Mouse (Mus musculus) megakaryocyte progenitor cell, adult 5-6 weeks (primary cell): ENCODE data around the gene Tmem95. TPM values are rescaled to one million over a fixed set of nuclear protein-coding genes. Genes with fewer than 3 reads are reported as not detected.
A peak's percentile ranks its signal among the peaks of the same experiment; 100 is the strongest.
"Not testable (repeated sequence)": the region's sequence is repeated elsewhere in the genome, so short reads cannot be mapped to it uniquely, and the experiment has no call there.

Experiments used
- ATAC-seq: replicated peaks from 2 replicates; pipeline ENCODE4 v1.8.0; 2016; ENCODE audit warnings: mild to moderate bottlenecking, moderate TSS enrichment, inconsistent platforms; ENCODE audit not compliant: poor library complexity
- total RNA-seq, 2 experiments: library from RNA; stranded (forward) in 1 of 2; stranded (reverse) in 1 of 2; fragments of 157-497, 149-512 nt in 1 of 2; fragments of 200-1000 nt in 1 of 2; gene quantifications; 2 replicates each; pipeline versions ENCODE4 v1.2.3 to v1.2.4; 2015 to 2017

Gene Tmem95
- total RNA-seq, 2 experiments from 2014 or later = not detected

DNA sequence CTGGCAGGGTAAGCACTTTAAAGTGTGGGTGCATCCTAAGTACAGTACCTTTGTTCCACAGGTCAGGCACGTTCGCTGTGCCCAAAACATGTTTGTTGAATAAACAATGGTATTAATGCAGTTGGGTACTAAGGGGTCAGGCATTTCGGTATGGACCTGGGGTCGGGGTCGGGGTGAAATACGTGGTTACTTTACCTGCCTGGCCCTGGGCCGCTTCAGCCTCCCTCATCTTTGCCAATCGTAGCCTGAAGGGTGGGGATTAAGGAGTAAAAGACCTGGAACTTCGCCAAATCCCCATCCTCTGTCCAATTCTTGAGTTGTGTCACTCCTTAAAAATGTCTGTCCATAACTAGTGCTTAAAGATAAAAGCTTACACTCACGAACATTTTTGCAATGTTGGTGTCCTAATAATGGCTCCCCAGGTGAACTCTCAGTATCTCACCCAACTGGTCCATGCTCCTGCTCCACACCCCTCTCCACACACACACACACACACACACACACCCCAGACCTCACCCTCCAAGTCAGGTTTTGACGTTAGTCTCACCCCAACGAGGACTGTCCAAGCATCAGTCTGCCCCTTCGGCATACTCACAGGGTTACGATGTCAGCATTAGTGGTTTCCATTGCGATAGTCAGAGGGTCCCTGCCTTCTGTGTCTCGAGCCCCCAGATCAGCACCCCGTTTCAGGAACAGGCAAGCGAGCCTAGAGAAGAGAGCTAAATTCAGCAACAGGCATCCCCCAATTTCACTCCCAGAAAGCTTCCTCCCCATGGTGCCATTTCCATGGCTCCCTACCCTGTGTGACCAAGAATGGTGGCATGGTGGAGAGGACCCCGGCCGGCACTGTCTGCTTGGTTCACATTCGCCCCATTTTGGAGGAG lies 4.2 kb upstream of the Tmem95 start:
- no peak for ATAC-seq

DNA sequence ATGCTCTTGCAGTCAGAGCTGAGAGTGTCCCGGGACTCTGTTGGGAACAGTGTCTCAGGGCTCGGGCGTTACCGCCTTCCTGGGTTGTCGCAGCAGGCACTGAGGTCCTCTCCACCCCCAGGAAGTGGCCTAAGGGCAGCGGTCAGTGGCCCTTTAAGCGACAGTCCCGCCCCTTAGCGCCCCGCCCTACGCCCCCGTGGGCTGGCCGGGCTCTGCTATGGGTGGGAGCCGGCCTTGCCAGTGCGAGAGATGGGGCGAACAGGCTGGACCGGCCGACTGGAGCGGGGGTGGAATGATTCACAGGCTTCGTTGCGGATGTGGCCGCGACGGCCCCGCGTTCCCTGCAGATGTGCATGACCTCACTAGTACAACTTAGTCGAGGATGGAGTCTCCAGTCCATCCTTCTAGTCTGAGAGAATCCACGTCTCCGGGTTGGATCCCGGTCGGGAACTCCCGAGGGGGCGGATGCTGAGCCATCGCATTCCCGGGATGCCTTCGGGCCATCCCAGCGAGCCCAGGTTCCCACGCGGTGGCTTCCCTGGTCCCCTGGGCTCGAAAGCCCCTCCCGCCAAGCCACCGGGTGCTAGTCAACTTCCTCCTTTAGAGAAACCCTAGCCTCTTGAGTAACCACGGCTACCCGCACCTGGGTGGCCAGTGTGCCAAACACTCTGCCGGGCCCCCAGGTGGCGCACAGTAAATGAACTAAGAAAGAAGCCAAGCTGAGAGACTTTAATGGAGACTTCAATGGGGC lies 3.2 kb upstream of the Tmem95 start, which contains the start of gene Kctd11:
TSS of gene Kctd11 (minus strand) at position 554 of the 751 bp plus-strand sequence.
- ATAC-seq = peak; percentile 56

DNA sequence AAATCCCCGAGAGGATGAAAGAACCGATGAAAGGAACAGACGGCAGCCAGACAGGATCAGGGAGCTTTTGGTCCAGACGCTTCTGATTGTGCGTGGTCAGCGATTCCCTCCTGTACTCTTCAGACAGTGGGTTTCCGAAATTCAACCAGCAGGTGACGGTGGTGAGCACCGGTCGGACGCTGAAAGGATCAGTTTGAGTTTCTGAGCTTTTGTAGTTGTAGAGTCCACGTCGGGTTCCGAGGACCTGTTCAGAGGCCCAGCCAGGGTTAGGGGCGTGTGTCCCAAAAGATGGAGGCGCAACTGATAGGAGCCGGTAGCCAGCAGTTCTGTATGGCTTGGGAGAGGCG lies 2.7 kb upstream of the Tmem95 start:
- ATAC-seq = peak; percentile 35

DNA sequence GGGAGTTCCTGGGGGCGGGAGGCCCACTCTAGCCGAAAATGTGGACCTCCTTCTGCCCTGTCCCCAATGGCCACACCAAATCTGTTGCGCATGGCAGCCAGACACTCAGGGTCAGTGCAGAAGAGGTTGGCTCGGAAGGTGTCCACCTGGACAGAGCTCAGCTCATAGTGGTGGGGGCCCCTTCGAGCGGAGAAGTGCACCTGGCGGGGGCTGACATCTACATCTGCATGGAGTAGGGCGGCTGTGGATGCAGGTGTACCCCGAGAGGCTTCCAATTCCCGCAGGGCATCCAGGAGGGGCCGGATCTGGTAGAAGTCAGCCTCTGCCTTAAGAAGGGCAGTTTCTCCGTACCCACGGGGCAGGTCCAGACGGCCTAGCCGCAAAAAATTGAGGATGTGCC lies 1.9 kb upstream of the Tmem95 start:
- ATAC-seq = no peak

DNA sequence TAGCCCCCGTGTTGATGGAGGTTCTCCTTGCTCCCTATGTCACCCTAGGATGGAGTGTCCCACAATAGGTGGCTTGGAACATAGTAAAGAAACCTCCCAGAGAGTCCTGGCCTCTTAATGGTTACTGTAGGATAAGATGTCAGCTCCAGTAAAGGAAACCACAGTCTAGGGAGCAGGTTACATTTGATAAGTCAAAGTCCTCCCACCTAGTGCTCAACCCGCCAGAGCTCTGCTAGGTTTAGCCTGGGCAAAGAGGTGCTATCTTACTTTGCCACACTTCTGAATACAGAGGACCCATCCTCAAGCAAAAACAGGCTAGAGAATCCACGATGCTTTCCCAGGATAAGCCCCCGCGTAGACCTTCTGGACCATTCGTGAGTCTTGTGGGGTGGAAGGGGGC lies 1.1 kb upstream of the Tmem95 start:
- peak; percentile 35 for ATAC-seq

DNA sequence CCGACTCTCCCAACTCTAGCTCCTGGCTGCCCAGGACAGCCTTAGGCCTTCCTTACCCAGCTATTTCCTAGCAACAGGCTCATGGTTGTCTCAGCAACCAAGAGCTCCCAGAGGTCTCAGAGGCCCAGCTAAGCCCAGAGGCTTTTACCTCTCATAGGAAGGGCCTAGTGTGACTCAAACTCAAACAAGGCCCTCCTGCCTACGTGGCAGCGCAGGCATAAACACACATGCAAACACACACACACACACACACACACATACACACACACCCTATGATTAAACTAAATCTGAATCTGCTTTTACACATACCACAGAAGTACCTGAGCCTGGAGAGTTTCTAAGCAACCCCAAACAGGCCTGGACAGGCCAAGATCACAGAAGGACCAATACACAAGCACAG lies 581 bp upstream of the Tmem95 start:
- no peak for ATAC-seq

DNA sequence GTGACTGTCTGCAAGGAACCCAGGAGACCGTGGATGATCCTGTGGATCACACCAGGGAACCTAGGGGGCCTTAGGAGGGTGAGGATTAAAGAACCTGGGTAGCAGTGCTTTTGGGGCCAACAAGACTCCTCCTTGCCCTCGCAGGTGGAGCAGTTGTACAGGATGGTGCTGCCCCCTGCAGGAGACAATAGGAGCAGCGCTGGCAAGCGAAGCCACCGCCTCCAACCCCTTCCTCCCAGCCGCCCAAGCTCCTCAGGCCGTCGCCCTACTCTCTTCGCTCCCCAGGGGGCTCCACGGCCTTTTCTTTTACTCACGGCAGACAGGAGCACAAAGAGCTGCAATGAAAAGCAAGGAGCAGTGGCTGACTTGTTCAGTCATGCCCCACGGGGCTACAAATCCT lies 951 bp downstream of the Tmem95 start:
- ATAC-seq = peak; percentile 75

DNA sequence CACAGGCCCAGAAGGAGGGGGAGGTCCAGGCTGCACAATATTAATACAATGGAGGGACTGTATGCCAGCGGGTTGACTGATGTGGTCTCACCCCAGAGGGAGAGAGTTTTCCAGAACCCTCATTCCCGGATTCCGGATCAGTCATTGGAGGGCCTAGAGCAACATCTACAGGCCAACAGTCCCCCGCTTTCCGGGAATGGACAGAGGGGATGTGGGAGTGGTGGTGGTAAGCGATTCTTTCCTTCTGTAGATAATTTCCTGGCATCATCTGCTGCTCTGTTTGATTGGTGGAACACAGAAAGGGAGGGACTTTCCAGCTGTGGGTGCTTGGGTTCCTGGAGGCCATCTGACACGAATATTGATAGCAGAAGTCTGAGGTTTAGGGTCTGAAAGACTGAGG lies 1.6 kb downstream of the Tmem95 start:
- ATAC-seq = no peak

DNA sequence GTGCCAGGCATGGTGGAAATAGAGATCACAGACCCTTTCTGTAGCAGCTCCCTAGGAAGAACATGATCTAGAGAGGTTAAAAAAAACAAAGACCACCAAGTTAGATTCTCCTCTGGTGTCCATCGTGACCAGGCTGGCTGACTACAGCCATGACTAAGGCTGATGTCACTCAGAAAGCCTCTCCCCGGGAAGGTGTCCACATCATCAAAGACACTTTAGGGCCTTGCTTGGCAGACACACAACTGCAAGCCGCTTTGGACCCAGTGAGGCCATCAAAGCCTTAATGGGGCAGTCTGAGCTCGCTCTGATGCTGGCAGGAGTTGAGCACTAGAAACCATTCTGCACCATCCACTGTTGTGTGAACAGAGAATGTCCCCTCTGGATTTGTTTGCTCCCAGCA lies 5.4 kb downstream of the Tmem95 start:
- no peak for ATAC-seq

DNA sequence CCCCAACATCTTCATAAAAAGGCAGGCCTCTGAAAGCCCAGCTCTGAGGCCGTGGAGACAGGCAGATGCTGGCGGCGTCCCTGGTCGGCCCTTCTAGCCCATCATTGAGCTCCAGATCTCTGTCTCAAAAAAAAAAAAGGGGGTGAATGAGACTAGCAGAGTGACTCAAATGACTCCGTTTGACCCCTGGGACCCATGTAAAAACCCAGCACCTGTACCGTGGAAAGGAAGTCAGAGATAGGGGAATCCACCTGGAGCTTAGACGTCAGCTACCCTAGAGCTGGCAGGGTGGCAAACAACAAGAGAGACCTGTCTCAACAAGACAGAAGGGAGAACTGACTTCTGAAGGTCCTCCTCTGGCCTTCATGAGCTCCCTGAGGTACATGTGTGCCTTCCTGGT lies 6.0 kb downstream of the Tmem95 start:
- no peak for ATAC-seq

DNA sequence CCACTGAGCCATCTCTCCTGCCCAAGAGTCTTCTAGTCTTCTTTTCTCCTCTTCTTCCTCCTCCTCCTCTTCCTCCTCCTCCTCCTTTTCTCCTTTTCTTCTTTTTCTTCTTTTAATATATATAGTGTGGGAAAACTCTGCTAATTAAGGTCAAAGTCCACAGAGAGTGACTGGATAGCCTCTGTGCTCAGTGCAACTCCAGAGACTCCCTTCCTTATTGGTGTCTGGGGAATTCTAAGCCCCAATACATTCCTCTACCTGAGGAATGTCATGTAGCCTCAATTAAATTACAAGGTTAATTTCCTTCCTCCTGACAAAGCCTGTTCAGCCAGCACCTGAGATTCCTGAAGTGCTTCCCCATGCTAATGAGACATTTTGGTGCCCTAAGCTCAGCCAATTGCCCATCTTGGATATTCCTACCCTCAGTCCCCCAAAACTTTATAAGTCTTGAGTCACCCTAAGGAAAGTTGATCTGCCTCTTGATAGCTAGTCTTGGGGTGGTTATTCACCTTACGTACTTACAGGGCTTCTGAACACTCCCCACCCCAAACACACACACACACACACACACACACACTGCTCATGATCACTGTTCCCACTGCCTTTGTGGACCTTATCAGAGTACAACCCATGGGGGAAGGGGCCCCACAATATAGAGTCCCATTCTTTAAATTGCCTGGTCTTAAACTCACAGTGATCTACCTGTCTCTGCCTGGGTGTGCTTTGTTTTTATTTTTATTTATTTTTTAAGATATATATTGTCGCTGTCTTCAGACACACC lies 7.3 kb downstream of the Tmem95 start:
- no peak for ATAC-seq

DNA sequence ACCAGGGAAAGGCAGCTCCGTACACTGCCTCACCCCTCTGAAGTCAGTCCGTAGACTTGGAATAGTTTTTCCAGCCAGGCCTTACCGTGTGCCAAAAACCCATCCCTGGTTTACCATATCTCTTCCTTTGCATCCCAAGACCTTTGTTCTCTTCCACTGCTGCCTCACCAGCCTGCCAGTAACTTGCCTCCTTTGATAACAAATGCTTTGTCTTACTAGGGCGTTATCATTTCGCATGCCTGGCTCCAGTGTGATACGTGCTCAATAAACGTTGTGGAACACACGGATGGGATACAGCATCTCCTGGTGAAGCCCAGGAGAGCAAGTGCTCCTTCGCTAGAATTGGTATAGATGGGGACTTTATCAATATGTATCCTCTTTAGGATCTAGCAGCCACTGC lies 10.5 kb downstream of the Tmem95 start:
- ATAC-seq = no peak

DNA sequence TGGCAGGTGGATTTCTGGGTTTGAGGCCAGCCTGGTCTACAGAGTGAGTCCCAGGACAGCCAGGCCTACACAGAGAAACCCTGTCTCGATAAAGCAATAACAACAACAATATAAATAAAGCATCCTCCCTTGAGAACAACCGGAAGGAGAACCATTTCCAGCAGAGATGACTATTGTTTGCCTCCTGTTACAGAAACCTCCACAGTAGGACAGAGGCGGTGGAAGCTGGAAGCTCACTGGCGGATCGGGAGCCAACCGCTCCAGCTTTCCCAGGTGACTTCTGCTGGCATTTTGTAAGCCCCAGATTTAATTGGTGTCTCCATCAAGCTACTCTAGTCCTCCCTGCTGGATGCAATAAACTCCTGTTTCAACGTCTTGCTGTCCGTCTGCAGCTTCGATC lies 12.3 kb downstream of the Tmem95 start:
- ATAC-seq = no peak

DNA sequence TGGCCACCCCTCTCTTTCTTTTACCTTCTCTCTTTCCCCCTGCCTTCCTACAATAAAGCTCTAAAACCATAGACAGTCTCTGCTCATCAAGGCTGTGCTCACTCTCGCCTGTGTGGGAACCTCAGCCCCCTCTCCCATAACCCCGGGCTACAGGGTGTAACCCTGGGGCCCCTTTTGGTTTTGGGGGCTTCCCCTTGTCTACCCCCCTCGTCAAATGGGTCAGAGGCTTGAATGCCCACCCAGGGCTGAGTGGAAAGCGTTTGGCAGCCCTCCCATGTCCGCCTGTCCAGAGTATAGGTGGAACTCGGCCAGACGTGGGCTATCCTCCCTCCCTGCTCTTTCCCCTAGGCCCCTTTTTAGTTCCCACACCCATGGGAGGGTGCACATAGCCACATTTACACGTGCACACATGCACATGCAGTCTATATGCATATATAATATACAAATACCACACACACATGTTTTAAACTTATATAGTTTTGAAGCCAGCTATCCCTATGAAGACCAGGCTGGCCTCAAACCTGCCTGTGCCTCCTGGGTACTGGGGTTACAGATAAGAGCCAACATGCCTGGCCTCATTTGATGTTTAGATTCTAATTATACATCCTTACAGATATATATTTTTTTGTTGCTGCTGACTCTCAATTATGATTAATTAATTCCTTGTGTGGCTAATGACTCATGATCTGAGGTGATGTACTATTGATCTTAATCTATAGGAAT lies 13.5 kb downstream of the Tmem95 start:
- peak; percentile 39; the same call in 1 of the 2 replicates for ATAC-seq

DNA sequence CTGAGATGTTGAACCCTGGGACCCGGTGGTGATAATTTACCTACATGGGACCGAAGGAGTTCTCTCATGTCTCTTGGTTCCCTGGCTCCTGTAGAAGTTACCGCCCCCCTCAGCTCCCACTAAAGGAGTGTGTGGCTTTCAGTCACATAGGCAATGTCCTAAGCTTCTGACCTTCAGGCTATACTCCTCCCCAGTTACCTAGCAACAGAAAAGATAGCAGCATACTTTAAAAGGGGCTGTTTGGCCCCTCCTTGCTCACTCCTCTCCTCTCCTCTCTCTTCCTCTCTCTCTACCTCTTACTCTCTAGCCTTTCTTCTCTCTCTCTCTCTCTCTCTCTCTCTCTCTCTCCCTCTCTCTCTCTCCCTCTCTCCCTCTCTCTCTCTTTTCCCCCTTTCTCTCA lies 14.1 kb downstream of the Tmem95 start:
- not testable (repeated sequence) for ATAC-seq

DNA sequence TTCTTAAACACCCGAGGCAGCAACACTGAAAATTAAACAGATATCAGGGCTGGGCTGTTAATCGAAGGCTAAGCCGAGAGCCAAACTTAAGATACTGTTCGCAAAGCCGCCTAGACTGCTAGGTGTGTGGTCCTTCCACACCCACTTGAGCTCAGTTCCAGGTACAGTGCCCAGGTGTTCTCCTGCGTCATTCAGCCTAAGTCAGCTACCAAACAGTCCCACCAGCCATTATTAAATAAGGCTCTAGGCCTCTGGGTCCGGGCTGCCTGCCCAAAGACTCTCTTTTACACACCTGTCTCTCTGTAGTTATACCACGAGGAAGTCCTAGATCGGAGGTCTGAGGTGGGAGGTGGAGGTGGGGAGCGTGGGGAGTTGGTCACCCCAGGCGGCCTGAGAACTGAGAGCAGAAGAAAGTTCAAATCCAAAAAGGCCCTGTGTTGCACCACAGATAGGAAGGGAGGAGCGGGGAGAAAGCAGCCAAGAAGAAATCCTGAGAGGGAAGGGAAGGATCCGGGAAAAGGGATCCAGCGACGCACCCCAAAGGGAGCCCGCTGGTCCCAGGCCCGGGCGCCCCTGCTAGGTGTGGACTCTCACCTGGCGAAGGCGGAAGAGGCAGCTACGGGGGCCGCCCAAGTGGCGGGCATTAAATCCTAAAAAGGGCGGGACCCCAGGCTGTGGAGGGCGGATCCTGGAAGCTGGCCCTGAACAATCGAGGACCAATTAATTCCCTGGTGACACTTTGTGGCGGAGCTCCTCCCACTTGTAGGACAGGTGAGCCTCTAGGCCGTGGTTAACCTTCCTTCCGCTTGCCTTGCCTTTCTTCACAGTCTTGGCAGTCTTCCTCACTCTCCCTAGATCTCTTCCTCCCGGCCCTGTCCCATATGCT lies 19.5 kb downstream of the Tmem95 start, which contains the start of gene Tnk1:
TSS of gene Tnk1 (minus strand) at position 618 of the 886 bp plus-strand sequence.
- ATAC-seq = no peak

DNA sequence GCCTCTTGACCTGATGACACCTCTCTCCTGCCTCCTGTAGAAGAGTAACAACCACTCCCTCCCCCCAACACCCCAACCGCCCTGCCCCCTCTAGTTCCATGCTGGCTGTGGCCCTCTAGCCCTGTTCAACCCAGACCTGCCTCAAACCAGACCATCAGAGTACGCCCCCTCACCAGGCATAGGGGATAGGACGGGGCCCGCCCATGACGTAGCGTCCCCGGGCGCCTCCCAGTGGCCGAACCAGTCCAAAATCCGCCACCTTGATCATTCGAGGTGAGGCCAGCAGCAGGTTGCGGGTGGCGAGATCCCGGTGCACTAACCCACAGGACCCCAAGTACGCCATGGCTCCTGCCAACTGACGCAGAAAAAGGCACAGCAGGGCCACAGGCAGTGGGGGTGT lies 22.5 kb downstream of the Tmem95 start:
- ATAC-seq = peak; percentile 35

DNA sequence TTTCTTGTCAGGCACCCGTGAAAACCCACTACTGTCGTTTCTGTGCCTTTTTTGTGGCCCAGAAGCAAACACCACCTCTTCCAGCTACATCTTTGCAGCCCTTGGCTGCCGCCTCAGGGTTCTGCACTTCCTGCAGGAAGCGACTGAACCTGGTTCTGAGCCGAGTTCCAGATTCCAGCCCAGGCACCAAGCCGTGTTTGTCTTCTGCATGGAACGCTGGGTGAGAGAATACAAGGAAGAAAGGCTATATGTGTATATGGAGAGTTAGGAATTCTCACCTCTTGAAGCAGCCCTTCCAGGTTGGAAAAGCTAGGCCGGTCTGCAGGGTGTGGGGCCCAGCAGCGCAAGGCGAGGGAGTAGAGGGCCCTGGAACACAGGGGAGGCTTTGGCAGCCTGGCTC lies 23.1 kb downstream of the Tmem95 start:
- ATAC-seq = no peak

DNA sequence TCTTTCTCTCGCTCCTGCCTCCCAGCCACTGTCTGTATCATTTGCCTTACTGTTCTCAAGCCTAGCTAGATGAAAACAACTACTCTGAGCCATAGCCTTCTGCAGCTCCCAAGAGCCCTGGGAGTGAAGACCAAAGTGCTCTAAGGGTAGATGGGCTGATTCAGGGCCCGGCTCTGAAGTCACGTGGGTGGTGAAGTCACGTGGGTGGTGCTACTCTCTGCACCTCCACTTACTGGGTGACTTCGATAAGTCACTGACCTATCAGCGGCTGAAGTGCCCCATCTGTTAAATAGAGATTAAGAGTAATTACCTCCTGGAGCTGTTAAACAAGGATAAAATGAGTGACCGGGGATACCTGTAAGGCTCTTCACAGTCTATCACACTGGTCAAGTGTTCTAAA lies 23.8 kb downstream of the Tmem95 start:
- ATAC-seq = peak; percentile 77

DNA sequence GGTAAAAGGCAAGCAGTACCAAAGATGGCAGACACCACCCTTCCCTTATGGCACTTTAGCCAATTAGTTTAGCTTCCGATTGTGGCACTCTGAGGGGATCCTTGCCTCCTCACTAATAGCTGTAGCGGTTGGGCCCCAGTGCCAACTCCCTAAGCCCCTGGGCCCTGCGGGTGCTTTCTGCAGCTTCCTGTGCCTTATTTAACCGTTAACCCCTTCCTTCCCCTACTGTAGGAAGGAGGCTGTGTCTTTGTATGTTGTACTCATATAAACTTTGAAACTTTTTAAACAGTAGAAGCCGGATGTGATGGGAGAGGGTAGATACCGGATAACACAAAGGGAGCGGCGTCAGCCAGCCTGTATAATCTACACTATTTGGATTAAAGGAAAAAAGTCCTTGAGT lies 27.1 kb downstream of the Tmem95 start:
- peak; percentile 10; the same call in 1 of the 2 replicates for ATAC-seq
